Comparison of ENCODE assay signal across 8 mouse cellular contexts in genomic region chr15:85673506-85673905, GRCm38 (mm10).
DNase-seq lines count a peak whose midpoint lies in the region; ATAC-seq and TF ChIP-seq lines count a peak whose summit lies in the region.

No protein-coding gene starts in this region.

- TF ChIP-seq EP300 in liver, postnatal 0 days (IDR thresholded peaks at IDR 0.05; ENCODE audit: low read depth), result no peak

- no peak for TF ChIP-seq CTCF in liver, postnatal 0 days (IDR thresholded peaks at IDR 0.05; ENCODE audit: low read depth)

- H3K4me1 ChIP-seq in forebrain, embryonic 12.5 days, result peaks cover 39% of the 10 kb centered on the region
- H3K4me1 ChIP-seq in forebrain, embryonic 11.5 days (replicated peaks; ENCODE audit: control insufficient read depth, insufficient read depth, low read length), result 0 out of 2 replicates have a peak, but pooled peaks cover 6% of the 10 kb centered on the region
- H3K4me1 ChIP-seq in liver, postnatal 0 days (ENCODE audit: insufficient read depth), result no peaks in the 10 kb centered on the region
- no peaks in the 10 kb centered on the region for H3K4me1 ChIP-seq in liver, embryonic 12.5 days
- H3K4me1 ChIP-seq in forebrain, embryonic 15.5 days, result peaks cover 66% of the 10 kb centered on the region

- no peak for DNase-seq in forebrain, embryonic 11.5 days (ENCODE audit: low spot score)
- no peak for DNase-seq in liver, postnatal 0 days

- no peaks in the 10 kb centered on the region for H3K9me3 ChIP-seq in forebrain, embryonic 12.5 days
- no peaks in the 10 kb centered on the region for H3K9me3 ChIP-seq in forebrain, embryonic 11.5 days (ENCODE audit: control insufficient read depth, low read length)
- no peaks in the 10 kb centered on the region for H3K9me3 ChIP-seq in liver, postnatal 0 days (ENCODE audit: low read length)
- H3K9me3 ChIP-seq in liver, embryonic 12.5 days (replicated peaks), result no peaks in the 10 kb centered on the region
- no peaks in the 10 kb centered on the region for H3K9me3 ChIP-seq in forebrain, embryonic 15.5 days

- peaks cover 80% of the 10 kb centered on the region for H3K79me2 ChIP-seq in myocyte (ENCODE audit: control insufficient read depth, insufficient read depth)

- H3K9ac ChIP-seq in forebrain, embryonic 12.5 days, result peak overlapping the region; percentile 2; the same call in 1 of the 2 replicates
- no peak overlapping the region for H3K9ac ChIP-seq in forebrain, embryonic 11.5 days (ENCODE audit: low read length)
- no peak overlapping the region for H3K9ac ChIP-seq in liver, postnatal 0 days (replicated peaks)
- no peak overlapping the region for H3K9ac ChIP-seq in liver, embryonic 12.5 days
- H3K9ac ChIP-seq in forebrain, embryonic 15.5 days (replicated peaks), result peak overlapping the region; percentile 100

- H3ac ChIP-seq in myocyte (ENCODE audit: control insufficient read depth, insufficient read length), result peak overlapping the region; percentile 55

- peak; percentile 34 for TF ChIP-seq POLR2A in myocyte (IDR thresholded peaks at IDR 0.05; ENCODE audit: insufficient read length, low read depth)

- H3K4me2 ChIP-seq in forebrain, embryonic 12.5 days, result peak overlapping the region; percentile 76
- no peak overlapping the region for H3K4me2 ChIP-seq in forebrain, embryonic 11.5 days (ENCODE audit: low read depth, low read length, severe bottlenecking)
- 0 out of 2 replicates have a peak overlapping the region, but pooled peaks have one; percentile 22 for H3K4me2 ChIP-seq in liver, postnatal 0 days (ENCODE audit: low read depth, low read length)
- H3K4me2 ChIP-seq in liver, embryonic 12.5 days, result no peak overlapping the region
- peak overlapping the region; percentile 62 for H3K4me2 ChIP-seq in forebrain, embryonic 15.5 days (replicated peaks)
- H3K4me2 ChIP-seq in myocyte (ENCODE audit: low read depth), result peak overlapping the region; percentile 97

- H3K27me3 ChIP-seq in forebrain, embryonic 12.5 days, result peaks cover 92% of the 10 kb centered on the region
- H3K27me3 ChIP-seq in forebrain, embryonic 11.5 days (ENCODE audit: control insufficient read depth, insufficient read depth, low read length), result peaks cover 79% of the 10 kb centered on the region
- peaks cover 43% of the 10 kb centered on the region for H3K27me3 ChIP-seq in liver, postnatal 0 days (ENCODE audit: insufficient read depth, low read length)
- H3K27me3 ChIP-seq in liver, embryonic 12.5 days (replicated peaks), result peaks cover 90% of the 10 kb centered on the region
- no peaks in the 10 kb centered on the region for H3K27me3 ChIP-seq in forebrain, embryonic 15.5 days
- H3K27me3 ChIP-seq in myocyte (ENCODE audit: control insufficient read depth, insufficient read depth, insufficient read length), result no peaks in the 10 kb centered on the region

- no peak for ATAC-seq in forebrain, embryonic 12.5 days (ENCODE audit: low FRiP score)
- no peak for ATAC-seq in forebrain, embryonic 11.5 days (replicated peaks; ENCODE audit: low FRiP score)
- no peak for ATAC-seq in liver, postnatal 0 days
- ATAC-seq in liver, embryonic 12.5 days, result no peak
- ATAC-seq in forebrain, embryonic 15.5 days (replicated peaks), result no peak
- no peak for ATAC-seq in monocyte, adult 5-6 weeks (replicated peaks; ENCODE audit: insufficient number of reproducible peaks, low FRiP score, low TSS enrichment, poor library complexity, severe bottlenecking)
- no peak for ATAC-seq in erythroblast, adult 5-6 weeks (replicated peaks; ENCODE audit: low FRiP score, poor library complexity, severe bottlenecking)

- H3K36me3 ChIP-seq in forebrain, embryonic 12.5 days (replicated peaks), result 0 out of 2 replicates have a peak, but pooled peaks cover 2% of the 10 kb centered on the region
- no peaks in the 10 kb centered on the region for H3K36me3 ChIP-seq in forebrain, embryonic 11.5 days (ENCODE audit: control insufficient read depth, insufficient read depth, low read length)
- H3K36me3 ChIP-seq in liver, postnatal 0 days (replicated peaks; ENCODE audit: insufficient read depth, low read length), result no peaks in the 10 kb centered on the region
- no peaks in the 10 kb centered on the region for H3K36me3 ChIP-seq in liver, embryonic 12.5 days
- H3K36me3 ChIP-seq in forebrain, embryonic 15.5 days, result peaks cover 7% of the 10 kb centered on the region; the same call in 1 of the 2 replicates
- H3K36me3 ChIP-seq in myocyte (ENCODE audit: control insufficient read depth, insufficient read depth), result peaks cover 25% of the 10 kb centered on the region

- WGBS in forebrain, embryonic 12.5 days, result 81% methylated on average over 9 of the region's 9 CpGs
- 85% methylated on average over 9 of the region's 9 CpGs for WGBS in forebrain, embryonic 11.5 days
- WGBS in liver, postnatal 0 days (ENCODE audit: insufficient replicate concordance), result 79% methylated on average over 9 of the region's 9 CpGs
- 68% methylated on average over 9 of the region's 9 CpGs for whole genome bisulfite sequencing in liver, embryonic 12.5 days (ENCODE audit: insufficient replicate concordance)
- WGBS in forebrain, embryonic 15.5 days, result 29% methylated on average over 9 of the region's 9 CpGs

- peak overlapping the region; percentile 30 for H3K4me3 ChIP-seq in forebrain, embryonic 12.5 days (replicated peaks)
- no peak overlapping the region for H3K4me3 ChIP-seq in forebrain, embryonic 11.5 days (ENCODE audit: low read depth, low read length)
- no peak overlapping the region for H3K4me3 ChIP-seq in liver, postnatal 0 days (ENCODE audit: low read depth, low read length)
- H3K4me3 ChIP-seq in liver, embryonic 12.5 days, result no peak overlapping the region
- peak overlapping the region; percentile 77 for H3K4me3 ChIP-seq in forebrain, embryonic 15.5 days
- peak overlapping the region; percentile 95 for H3K4me3 ChIP-seq in myocyte

- no peak overlapping the region for H3K27ac ChIP-seq in forebrain, embryonic 12.5 days
- no peak overlapping the region for H3K27ac ChIP-seq in forebrain, embryonic 11.5 days (ENCODE audit: low read depth, low read length)
- no peak overlapping the region for H3K27ac ChIP-seq in liver, postnatal 0 days (ENCODE audit: low read depth)
- H3K27ac ChIP-seq in liver, embryonic 12.5 days, result no peak overlapping the region
- peak overlapping the region; percentile 24 for H3K27ac ChIP-seq in forebrain, embryonic 15.5 days (replicated peaks)

TF ChIP-seq in myocyte, 11 proteins besides CTCF, POLR2A, EP300 and RAD21:
- TF ChIP-seq E2F4 (IDR thresholded peaks at IDR 0.05; ENCODE audit: insufficient read depth) (no peak), POLR2AphosphoS2 (IDR thresholded peaks at IDR 0.05; ENCODE audit: insufficient read length, low read depth) (peak; percentile 75)

Comparison
In these comparisons a context has a peak if more than half of its experiments do, and no peak if none do; other contexts are left out.
1. H3K4me2 ChIP-seq: peak in forebrain, embryonic 12.5 days (single experiment), liver, postnatal 0 days (single experiment), forebrain, embryonic 15.5 days (single experiment) and myocyte (single experiment); none in forebrain, embryonic 11.5 days (single experiment) and liver, embryonic 12.5 days (single experiment).
2. H3K4me3 ChIP-seq: peak in forebrain, embryonic 12.5 days (single experiment), forebrain, embryonic 15.5 days (single experiment) and myocyte (single experiment); none in forebrain, embryonic 11.5 days (single experiment), liver, postnatal 0 days (single experiment) and liver, embryonic 12.5 days (single experiment).
3. H3K9ac ChIP-seq: peak in forebrain, embryonic 12.5 days (single experiment) and forebrain, embryonic 15.5 days (single experiment); none in forebrain, embryonic 11.5 days (single experiment), liver, postnatal 0 days (single experiment) and liver, embryonic 12.5 days (single experiment).